Mouse (Mus musculus) ES-CJ7 (cell line): ENCODE data around the gene Gli1.

Experiments used
- DNase-seq: peaks from one replicate; pipeline ENCODE4 v3.0.0; 2011; ENCODE audit warnings: low read depth, low spot score

Gene Gli1

GRCm38 (mm10) chr10:127348957-127349356 lies 7.2 kb upstream of the Gli1 start:
- DNase-seq, result peak; percentile 70

GRCm38 (mm10) chr10:127346173-127346572 lies 4.4 kb upstream of the Gli1 start:
- no peak for DNase-seq

GRCm38 (mm10) chr10:127343029-127343428 lies 1.3 kb upstream of the Gli1 start:
- DNase-seq, result no peak

GRCm38 (mm10) chr10:127341360-127341690 lies 449 bp downstream of the Gli1 start:
- peak; percentile 65 for DNase-seq

GRCm38 (mm10) chr10:127340577-127341359 lies 1.0 kb downstream of the Gli1 start:
- DNase-seq, result peak; percentile 64

- peak; percentile 81 for DNase-seq
Measured at GRCm38 (mm10) chr10:127339683-127340576, 1.8 kb downstream of the Gli1 start.

- peak; percentile 96 for DNase-seq
Measured at GRCm38 (mm10) chr10:127338930-127339682, 2.7 kb downstream of the Gli1 start.

- DNase-seq, result no peak
Measured at GRCm38 (mm10) chr10:127337536-127338099, 4.2 kb downstream of the Gli1 start.

GRCm38 (mm10) chr10:127336952-127337351 lies 4.8 kb downstream of the Gli1 start:
- DNase-seq, result peak; percentile 77

GRCm38 (mm10) chr10:127335271-127335670 lies 6.5 kb downstream of the Gli1 start:
- DNase-seq, result no peak

GRCm38 (mm10) chr10:127333152-127333551 lies 8.6 kb downstream of the Gli1 start:
- no peak for DNase-seq

- peak; percentile 84 for DNase-seq
Measured at GRCm38 (mm10) chr10:127332211-127332874, 9.4 kb downstream of the Gli1 start.

GRCm38 (mm10) chr10:127330212-127330611 lies 11.6 kb downstream of the Gli1 start:
- DNase-seq, result no peak

GRCm38 (mm10) chr10:127327461-127328145 lies 14.2 kb downstream of the Gli1 start:
- DNase-seq, result no peak

- no peak for DNase-seq
Measured at GRCm38 (mm10) chr10:127326828-127327227, 14.9 kb downstream of the Gli1 start.

GRCm38 (mm10) chr10:127326017-127326801 lies 15.6 kb downstream of the Gli1 start:
- DNase-seq, result no peak

GRCm38 (mm10) chr10:127325454-127326016 lies 16.2 kb downstream of the Gli1 start:
- DNase-seq, result peak; percentile 52

GRCm38 (mm10) chr10:127324495-127324894 lies 17.3 kb downstream of the Gli1 start:
- DNase-seq, result peak; percentile 91

- DNase-seq, result peak; percentile 46
Measured at GRCm38 (mm10) chr10:127323131-127323855, 18.5 kb downstream of the Gli1 start.
